Mouse (Mus musculus) left cerebral cortex, adult 2 months (tissue): Measurements from ENCODE around the gene Acvr1b. TPM values are rescaled to one million over a fixed set of nuclear protein-coding genes. Genes with fewer than 3 reads are reported as not detected.

Experiments used
- DNase-seq, 2 experiments: peaks; one replicate each; pipeline ENCODE4 v3.0.0; 2021 to 2022; ENCODE audit warnings: low spot score in 2 of 2, mixed read lengths in 1 of 2; ENCODE audit errors: extremely low spot score in 1 of 2
- H3K27ac ChIP-seq: fragments of 200-600 bp; 2 replicates; pipeline ENCODE4 v1.8.1; 2022
- H3K4me3 ChIP-seq: fragments of 200-600 bp; 2 replicates; pipeline ENCODE4 v1.8.1; 2022
- CTCF ChIP-seq: fragments of 200-600 bp; IDR thresholded peaks from 2 replicates; pipeline ENCODE4 v1.8.1; 2022; ENCODE audit warnings: antibody characterized with exemption, mild to moderate bottlenecking, moderate library complexity
- intact Hi-C: fragments of 180-260 bp; cut with DNase I; formaldehyde crosslinking; loops from one replicate; pipeline ENCODE4 v1.15.1; 2025
- total RNA-seq, 2 experiments: library from RNA; stranded (reverse); gene quantifications; 2 replicates each; pipeline ENCODE4 v1.2.3; 2021

The Acvr1b gene
- total RNA-seq, 2 experiments from 2014 or later, result 102 to 114 TPM

DNA sequence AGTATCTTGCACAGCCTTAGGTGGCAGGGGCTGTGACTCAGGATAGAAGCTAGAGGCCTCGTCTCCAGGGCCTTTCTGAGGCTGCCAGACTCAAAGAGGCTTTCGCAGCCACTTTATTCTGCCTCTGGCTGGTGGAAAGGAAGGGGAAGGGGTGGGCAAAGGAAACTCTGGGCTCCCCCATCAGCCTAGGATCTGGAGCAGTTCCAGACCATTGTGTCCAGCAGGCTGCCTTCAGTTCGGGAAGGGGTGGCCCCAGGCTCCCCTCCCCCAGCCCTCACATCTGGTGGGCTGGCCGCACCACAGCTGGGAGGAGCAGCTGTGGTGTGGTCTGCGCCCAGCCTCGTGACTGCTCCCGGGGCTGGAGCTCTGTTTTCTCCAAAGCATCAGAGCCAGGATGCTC, 54.1 kb downstream of the Acvr1b start:
- peak overlapping the region; percentile 23; the same call in 1 of the 2 replicates for H3K4me3 ChIP-seq
- TF ChIP-seq CTCF, result no peak
- H3K27ac ChIP-seq, result peak overlapping the region; percentile 72
- no peak for DNase-seq
- intact Hi-C loops, result loop anchor here (5.0 to 10.0 kb wide), 2 partner anchors 754 to 847 kb away; partner anchors contain the start of gene Eif4b

DNA sequence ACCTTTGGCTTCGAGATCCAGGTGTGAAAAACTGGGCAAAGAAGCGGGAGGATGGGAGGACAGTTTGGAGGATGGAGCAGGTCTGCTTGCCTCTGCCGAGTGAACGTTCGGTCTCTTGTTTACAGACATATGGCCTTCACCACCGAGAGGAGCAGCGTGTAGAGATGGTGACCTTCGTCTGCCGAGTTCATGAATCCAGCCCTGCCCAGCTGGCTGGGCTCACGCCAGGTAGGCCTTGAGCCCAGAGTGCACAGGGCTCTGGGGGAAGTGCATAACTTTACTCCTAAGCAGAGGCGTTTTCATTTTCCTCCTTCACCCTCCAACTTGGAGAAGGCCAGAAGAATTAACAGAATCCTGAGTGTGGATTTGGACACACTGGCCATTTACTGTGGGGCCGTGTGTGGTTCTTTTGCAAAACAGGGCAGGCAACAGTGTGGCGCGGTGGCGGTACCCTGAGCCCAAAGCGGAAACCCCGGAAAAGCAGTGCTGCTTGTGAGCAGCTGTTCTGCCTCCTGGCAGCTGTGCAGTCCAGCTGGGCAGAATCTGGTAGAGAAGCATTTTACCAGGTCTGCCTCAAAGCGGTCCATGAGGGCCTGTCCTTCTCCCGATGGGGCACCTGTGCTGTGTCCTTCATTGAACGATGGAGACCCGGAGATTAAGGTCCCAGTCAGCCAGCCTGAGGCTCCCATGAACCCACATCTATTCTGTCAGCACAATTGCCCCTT, 55.2 kb downstream of the Acvr1b start:
- H3K4me3 ChIP-seq, result no peak overlapping the region
- peak overlapping the region; percentile 72; the same call in 1 of the 2 replicates for H3K27ac ChIP-seq
- DNase-seq, result no peak
- intact Hi-C loops, result loop anchor here (5.0 to 10.0 kb wide), 2 partner anchors 753 to 846 kb away; partner anchors contain the start of gene Eif4b
- TF ChIP-seq CTCF, result no peak

DNA sequence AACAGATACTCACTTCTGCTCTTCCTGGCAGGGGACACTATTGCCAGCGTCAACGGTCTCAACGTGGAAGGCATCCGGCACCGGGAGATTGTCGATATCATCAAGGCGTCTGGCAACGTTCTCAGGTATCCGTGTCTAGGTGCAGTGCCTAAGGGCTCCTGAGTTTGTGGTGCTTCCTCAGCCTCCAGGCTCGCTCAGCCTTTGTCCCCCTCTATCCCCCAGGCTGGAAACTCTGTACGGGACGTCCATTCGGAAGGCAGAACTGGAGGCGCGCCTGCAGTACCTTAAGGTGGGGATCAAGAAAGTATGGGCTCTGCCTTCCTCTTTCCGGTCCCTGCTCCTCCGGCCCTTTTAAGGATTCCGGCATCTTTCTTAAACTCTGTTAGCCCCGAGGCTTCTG, 56.6 kb downstream of the Acvr1b start:
- intact Hi-C loops, result no loop called here
- Histone ChIP-seq H3K4me3 (no peak overlapping the region), H3K27ac (no peak overlapping the region; the same call in 1 of the 2 replicates)
- no peak for TF ChIP-seq CTCF
- no peak for DNase-seq

DNA sequence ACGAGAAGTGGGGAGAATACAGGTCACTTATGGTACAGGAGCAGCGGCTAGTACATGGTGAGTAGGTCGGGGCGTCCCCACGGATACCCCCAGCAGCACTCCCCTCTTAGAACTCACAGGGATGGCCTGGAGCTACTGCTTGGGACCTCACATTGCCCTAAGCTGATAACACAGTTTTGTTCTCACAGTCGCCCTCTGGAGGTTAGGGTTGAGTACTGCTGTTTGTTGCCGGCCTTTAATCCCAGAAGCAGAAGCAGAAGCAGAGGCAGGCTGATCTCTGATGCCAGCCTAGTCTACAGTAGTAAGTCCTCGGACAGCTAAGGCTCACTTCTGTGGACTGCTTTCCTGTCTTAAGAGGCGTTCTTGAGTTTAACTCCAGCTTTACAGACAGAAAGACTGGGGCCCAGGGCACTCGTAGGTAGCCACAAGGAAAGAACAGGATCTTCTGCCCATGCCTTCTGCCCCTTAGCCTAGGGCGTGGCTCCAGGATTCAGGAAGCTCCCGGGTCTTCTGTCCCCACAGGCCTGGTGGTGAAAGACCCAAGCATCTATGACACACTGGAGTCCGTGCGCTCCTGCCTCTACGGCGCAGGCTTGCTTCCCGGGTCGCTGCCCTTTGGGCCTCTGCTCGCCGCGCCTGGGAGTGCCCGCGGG, 57.3 kb downstream of the Acvr1b start:
- TF ChIP-seq CTCF, result peak; percentile 52
- H3K27ac ChIP-seq, result peak overlapping the region; percentile 33
- no peak for DNase-seq

DNA sequence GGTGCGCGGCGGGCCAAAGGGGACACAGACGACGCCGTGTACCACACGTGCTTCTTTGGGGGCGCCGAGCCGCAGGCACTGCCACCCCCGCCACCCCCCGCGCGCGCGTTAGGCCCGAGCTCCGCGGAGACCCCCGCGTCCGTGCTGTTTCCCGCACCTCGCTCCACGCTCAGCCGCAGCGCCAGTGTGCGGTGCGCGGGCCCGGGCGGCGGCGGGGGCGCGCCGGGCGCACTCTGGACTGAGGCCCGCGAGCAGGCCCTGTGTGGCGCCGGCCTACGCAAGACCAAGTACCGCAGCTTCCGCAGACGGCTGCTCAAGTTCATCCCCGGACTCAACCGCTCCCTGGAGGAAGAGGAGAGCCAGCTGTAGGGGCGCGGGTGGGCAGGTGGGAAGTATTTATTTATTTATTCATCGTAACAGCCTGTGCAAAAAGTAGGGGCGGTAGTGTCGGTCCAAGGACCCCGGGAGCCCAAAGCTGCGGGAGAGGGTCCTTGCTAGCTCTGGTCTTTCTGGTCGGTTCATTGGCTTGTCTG, 57.8 kb downstream of the Acvr1b start:
- DNase-seq, result no peak
- intact Hi-C loops, result no loop called here
- Histone ChIP-seq H3K27ac (peak overlapping the region; percentile 71), H3K4me3 (no peak overlapping the region)
- no peak for TF ChIP-seq CTCF

More for the DNA sequence above, 57.3 kb downstream of the Acvr1b start:
- no peak overlapping the region for H3K4me3 ChIP-seq
- intact Hi-C loops, result no loop called here

DNA sequence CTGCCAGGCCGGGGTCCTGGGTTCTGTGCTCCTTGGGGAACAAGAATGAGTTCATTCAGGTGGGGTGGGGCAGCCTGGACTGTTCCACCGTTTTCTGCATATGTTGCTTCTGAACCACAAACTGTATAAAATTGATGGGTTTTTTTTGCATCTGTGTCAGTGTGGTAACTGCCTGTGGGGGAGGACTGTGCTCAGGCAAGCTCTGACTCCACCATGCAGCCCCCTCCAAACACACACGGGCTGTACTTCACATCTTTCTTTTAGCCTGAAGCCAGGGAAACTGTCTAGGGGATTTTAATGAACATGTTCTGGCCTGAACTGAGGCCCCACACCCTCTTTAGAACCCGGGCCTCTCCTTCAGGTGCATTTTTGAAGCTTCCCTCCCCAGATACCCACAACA, 58.7 kb downstream of the Acvr1b start:
- intact Hi-C loops, result no loop called here
- TF ChIP-seq CTCF, result no peak
- no peak for DNase-seq

DNA sequence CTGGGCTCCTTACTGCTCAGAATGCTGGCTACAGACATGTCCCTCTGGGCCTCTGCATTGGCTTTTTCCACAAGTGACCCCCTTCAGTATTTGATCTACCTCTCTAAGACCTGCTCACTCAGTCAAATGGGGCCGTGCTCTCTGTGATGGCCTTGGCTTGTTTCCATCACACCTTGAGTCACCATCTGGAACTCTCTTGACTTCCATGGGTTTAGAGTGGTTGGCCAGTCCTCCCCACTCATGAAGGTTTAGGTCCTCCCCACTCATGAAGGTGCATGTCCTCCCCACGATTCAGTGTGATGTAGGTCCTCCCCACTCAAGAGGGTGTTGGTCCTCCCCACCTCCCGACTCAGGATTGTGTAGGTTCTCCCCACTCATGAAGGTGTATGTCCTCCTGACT, 59.3 kb downstream of the Acvr1b start:
- no peak overlapping the region for H3K4me3 ChIP-seq
- H3K27ac ChIP-seq, result peak overlapping the region; percentile 72
- intact Hi-C loops, result no loop called here
- DNase-seq, result no peak
- no peak for TF ChIP-seq CTCF

More for the DNA sequence above, 58.7 kb downstream of the Acvr1b start:
- Histone ChIP-seq H3K27ac (peak overlapping the region; percentile 72), H3K4me3 (no peak overlapping the region)

DNA sequence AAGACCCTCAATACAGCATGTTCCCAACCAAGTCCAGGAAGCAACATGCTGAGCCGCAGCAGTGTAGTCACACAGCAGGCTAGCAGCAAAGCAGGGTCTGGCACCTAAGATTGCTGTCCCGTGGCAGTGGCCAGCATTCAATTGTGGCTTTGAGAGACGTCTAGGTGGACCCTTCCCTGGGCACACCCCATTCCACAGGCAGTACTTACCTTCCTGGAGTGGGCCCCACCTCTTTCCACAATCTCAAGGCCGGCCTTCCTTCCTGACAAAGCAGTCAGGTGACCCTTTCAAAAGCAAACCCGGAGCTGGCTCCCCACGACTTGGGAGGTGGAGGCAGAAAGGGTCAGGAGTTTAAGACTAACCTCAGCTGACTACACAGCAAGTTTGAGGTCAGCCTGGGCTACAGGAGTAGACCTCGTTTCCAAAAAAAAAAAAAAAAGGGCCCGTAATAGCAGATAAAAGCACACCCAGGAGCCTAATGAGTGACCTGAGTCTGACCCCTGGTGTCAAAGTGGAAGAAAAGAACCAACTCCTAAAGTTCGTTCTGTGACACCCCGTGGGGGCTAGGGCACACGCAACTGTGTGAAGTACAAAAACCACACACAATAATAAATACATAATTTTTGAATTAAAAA, 59.9 kb downstream of the Acvr1b start:
- no peak for TF ChIP-seq CTCF

DNA sequence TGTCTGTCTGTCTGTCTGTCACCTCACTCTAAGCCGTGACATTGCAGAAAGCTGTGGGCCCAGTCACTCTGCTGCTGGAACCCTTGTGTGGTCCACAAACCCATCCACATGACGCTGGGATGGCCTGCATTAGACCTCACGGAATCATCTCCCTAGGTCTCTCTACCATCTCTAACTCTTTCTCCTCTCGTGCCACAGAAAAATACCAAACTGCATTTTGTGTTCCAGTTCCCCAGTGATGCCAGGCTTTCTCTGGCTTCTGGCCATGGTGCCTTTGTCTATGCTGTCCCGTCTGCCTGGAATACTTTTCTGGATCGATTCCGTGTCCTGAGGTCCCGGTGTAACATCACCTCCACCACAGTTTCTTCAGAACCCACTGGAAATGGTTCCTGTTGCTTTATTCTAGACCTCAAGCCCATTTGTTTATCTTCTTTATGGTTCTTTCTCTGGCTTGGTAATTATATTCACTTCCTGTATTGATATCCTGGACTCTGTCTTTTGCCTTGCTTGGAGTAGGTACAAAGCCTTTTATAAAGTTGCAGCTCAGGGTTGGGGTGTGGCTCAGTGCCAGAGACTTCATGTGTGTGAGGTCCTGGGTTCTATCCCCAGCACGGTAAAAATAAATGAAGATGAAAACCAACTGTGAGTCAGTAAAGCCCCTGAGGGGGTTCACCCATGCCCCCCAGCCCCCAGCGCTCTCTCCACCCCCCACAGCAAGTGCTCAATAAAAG, 60.9 kb downstream of the Acvr1b start:
- intact Hi-C loops, result no loop called here

More for the DNA sequence above, 59.9 kb downstream of the Acvr1b start:
- intact Hi-C loops, result no loop called here
- H3K4me3 ChIP-seq, result no peak overlapping the region
- H3K27ac ChIP-seq, result peak overlapping the region; percentile 96
- DNase-seq, result no peak

DNA sequence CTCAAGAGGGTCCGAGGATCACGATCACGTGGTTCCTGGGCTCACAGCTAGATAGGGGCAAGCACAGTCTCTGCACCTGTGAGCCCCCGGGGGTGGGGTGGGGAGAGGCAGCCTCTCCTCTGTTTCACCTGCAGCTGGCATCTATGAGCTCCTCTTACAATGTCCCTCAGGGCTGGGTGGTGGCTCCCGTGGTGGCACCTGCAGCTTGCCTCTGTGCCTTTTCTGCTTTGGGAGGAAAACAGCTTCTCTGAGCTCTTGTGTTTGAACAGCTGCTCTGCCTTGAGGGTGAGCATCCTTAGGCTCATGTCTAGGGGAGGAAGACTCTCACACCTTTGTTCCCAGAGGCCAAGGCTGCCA, 61.5 kb downstream of the Acvr1b start:
- Histone ChIP-seq H3K27ac (peak overlapping the region; percentile 96), H3K4me3 (peak overlapping the region; percentile 16; the same call in 1 of the 2 replicates)
- no peak for TF ChIP-seq CTCF
- intact Hi-C loops, result no loop called here
- DNase-seq, result no peak

More for the DNA sequence above, 60.9 kb downstream of the Acvr1b start:
- no peak for TF ChIP-seq CTCF
- no peak for DNase-seq
- Histone ChIP-seq H3K4me3 (no peak overlapping the region), H3K27ac (peak overlapping the region; percentile 96)

DNA sequence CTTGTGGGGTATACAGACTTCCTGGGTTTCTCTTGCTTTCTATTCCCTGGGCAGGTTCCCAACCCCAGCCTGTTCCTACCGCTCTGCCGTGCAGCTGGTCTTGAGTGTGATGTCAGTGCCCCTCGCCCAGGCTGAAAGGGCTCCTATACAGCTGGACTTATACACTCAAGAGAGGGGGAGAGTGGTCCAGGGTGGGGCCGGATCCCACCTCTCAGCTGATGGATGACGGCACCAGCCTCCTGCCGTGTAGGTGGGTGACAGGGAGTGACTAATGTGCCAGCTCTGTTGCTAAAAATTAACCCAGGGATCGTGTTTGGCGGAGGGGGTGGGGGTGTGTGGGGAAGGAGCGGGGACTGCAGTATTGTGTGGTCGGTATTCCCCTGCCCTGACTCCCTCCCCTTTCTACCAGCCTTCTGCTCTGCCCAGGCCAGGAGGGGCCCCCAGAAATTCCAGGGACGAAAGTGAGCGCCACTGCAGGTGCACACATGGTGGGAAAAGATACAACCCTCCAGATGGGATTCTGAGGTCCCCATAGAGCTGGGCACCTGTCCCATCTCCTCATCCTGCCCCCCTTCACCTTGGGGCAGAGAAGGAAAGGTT, 62.0 kb downstream of the Acvr1b start:
- intact Hi-C loops, result loop anchor here (1.0 kb wide), 1 partner anchor 12 kb away; the partner anchor contains the start of gene Grasp
- TF ChIP-seq CTCF, result no peak
- Histone ChIP-seq H3K27ac (peak overlapping the region; percentile 96), H3K4me3 (peak overlapping the region; percentile 19; the same call in 1 of the 2 replicates)
- DNase-seq, result peak; percentile 72 to 75
